Mouse (Mus musculus) yolk sac, embryonic 10.5 days (tissue): ENCODE data around the gene H2-Q1.
"Not testable (repeated sequence)": the region's sequence is repeated elsewhere in the genome, so short reads cannot be mapped to it uniquely, and the experiment has no call there.

Experiments used
- DNase-seq: peaks from one replicate; pipeline ENCODE4 v3.0.0-alpha.2; 2017; ENCODE audit warnings: low spot score

Gene H2-Q1

DNA sequence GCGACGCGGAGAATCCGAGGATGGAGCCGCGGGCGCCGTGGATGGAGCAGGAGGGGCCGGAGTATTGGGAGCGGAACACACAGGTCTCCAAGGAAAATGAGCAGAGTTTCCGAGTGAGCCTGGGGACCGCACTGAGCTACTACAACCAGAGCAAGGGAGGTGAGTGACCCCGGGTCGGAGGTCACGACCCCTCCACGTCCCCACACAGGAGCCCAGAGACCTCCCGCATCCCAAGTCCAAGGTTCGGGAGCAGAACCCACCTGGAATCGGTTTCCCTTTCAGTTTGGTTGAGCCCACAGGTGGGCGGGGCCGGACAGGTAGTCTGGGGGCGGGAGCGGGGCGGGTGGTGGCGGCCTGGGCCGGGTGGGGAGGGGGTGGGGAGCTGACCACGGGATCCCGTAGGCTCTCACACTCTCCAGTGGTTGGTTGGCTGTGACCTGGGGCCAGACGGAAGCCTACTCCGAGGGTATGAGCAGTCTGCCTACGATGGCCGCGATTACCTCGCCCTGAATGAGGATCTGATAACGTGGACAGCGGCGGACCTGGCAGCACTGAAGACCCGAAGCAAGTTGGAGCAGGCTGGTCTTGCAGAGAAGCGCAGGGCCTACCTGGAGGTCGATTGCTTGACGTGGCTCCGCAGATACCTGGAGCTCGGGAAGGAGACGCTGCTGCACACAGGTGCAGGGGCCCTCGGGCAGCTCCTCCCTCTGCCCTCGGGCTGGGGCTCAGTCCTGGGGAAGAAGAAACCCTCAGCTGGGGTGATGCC is 22.7 kb downstream of the H2-Q1 start:
- DNase-seq = peak; percentile 88

DNA sequence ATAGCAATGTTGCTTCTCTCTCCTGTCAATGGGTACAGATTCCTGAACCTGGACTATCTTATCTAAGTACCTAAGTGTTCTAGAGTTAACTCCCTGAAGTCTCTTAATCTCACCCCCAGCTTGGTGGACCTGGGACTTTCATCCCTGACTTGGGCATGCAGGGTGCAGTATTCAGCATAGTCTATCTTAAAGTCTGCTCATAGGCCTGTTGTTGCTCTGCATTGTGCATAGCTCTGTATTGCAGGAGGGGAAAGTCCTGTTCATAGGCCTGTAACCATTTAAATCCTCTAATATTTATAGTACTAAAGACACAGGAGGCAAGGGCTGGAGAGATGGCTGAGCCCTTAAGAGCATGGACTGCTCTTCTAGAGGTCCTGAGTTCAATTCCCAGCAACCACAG is 27.5 kb downstream of the H2-Q1 start:
- DNase-seq = not testable (repeated sequence)

- not testable (repeated sequence) for DNase-seq
Observed at GRCm38 (mm10) chr17:35353275-35353674, 33.1 kb downstream of the H2-Q1 start.

GRCm38 (mm10) chr17:35354071-35354470 is 33.9 kb downstream of the H2-Q1 start:
- DNase-seq = no peak

- no peak for DNase-seq
Observed at GRCm38 (mm10) chr17:35357086-35357485, 36.9 kb downstream of the H2-Q1 start.

DNA sequence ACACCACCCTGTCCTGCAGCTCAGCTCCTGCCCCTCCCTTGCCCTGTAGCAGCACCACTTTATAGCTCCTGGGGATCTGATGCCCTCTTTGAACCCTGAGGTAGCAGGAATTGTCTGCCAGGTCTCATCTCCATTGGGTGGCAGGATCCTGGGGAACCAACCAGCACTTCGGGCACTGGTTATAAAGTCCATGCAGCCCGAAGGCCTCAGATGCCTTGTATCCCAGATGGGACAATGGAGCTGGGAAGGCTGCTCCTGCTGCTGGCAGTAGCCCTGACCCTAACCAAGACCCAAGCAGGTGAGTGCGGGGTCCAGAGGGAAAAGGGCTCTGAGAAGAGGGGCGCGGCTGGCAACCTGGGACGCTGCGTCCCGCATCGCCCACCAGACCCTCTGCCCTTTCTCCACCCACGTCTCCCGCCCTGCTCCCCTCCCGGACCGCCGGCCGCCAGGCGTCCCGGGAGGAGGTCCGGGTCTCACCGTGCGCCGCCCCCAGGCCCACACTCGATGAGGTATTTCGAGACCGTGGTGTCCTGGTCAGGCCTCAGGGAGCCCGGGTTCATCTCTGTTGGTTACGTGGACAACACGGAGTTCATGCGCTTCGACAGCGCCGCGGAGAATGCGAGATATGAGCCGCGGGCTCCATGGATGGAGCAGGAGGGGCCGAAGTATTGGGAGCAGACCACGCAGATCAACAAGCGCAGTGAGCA is 38.7 kb downstream of the H2-Q1 start:
- DNase-seq = no peak

DNA sequence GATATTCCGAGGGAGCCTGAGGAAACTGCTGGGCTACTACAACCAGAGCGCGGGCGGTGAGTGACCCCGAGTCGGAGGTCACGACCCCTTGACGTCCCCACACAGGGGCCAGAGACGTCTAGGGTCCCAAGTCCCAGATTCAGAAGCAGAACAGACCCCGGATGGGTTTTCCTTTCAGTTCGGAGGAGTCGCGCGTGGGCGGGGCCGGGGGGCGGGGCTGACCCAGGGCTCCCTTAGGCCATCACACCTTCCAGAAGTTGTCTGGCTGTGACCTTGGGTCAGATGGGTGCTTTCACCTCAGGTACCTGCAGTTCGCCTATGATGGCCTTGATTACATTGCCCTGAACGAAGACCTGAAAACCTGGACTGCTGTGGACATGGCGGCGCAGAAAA is 39.3 kb downstream of the H2-Q1 start:
- DNase-seq = no peak
